Mouse (Mus musculus) urinary bladder, postnatal 36 days (tissue): ENCODE measurements around the gene Scyl3.
A peak's percentile ranks its signal among the peaks of the same experiment; 100 is the strongest.

Source experiments
- DNase-seq, 2 experiments: peaks; one replicate each; pipeline ENCODE4 v3.0.0; 2022; ENCODE audit warnings: low spot score in 2 of 2, mixed read lengths in 1 of 2

The Scyl3 gene

GRCm38 (mm10) chr1:163958036-163958435 is 29.1 kb downstream of the Scyl3 start:
- DNase-seq, result no peak

- no peak for DNase-seq
Observed at GRCm38 (mm10) chr1:163964008-163964689, 35.2 kb downstream of the Scyl3 start.

DNA sequence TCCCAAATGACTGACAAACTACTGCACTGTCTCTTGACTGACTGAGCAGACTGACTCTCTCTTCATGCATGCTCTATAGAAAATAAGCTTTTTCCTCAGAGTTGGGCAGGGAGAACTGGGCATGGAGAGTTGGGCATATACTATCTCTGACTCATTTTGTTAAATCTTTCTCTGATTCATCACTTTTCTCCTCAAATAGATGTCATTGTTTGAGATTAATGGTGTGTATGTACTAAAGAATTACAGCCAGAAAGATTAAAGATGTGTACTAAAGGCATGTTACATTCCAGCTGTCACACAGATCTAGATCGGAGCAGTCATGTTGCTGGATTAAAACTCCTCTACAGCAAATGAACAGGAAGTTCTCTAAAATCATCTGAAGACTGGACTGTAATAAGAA is 45.6 kb downstream of the Scyl3 start:
- no peak for DNase-seq

DNA sequence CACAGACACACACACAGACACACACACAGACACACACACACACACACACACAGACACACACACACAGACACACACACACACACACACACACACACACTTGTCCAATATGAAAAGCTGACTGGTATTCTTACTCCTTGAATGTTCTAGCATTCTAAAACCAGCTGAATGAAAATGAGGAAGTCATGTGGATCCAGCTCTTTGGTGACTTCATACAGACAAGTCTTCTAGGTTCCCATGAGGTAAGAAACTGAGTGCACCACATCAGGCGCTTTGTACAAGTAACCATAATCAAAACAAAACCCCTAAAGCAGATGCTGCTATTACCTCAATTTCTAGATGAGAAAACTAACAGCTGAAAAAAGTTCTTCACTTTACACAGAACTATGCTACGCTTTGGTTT is 46.2 kb downstream of the Scyl3 start:
- DNase-seq, result no peak

GRCm38 (mm10) chr1:163976515-163976914 is 47.6 kb downstream of the Scyl3 start:
- no peak for DNase-seq

DNA sequence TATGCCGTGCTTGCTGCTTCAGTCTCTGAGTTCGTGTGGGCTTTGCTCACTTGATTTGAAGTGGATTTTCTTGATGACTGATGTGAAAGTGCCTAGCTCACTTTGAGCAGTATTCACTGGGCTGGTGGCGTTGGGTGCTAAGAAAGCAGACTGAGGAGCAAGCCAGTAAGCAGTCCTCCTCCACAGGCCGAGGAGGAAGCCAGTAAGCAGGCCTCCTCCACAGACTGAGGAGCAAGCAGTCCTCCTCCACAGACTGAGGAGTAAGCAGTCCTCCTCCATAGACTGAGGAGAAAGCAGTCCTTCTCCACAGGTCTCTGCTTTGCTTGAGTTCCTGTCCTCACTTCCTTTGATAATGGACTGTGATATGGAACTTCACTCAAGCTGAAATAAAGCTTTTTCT is 63.5 kb downstream of the Scyl3 start:
- DNase-seq, result no peak

DNA sequence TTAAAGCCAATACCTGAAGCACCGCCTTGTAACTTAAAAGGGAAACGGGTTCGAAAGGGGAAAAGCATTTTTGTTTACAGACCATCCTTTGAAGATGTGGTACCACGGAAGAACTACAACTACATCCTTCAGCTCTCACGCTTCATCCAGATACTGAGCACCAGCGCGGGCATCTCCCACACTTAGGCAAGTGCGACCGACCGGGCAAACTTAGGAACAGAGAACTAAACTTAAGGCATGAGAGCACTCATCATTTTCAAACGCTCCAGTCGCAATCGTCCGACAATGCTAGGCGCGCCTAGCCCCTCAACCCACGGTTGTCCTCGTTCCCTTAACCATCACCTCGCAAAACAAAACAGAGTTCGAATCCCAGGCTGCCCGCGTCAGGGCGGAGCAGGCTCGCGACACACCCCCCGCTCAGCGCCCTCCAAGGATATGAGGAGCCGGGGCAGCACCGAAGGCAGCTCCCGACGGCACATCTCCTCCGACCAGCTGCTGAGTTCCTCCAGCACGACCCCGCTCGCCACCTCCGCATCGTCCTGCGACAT is 65.3 kb downstream of the Scyl3 start:
- no peak for DNase-seq

DNA sequence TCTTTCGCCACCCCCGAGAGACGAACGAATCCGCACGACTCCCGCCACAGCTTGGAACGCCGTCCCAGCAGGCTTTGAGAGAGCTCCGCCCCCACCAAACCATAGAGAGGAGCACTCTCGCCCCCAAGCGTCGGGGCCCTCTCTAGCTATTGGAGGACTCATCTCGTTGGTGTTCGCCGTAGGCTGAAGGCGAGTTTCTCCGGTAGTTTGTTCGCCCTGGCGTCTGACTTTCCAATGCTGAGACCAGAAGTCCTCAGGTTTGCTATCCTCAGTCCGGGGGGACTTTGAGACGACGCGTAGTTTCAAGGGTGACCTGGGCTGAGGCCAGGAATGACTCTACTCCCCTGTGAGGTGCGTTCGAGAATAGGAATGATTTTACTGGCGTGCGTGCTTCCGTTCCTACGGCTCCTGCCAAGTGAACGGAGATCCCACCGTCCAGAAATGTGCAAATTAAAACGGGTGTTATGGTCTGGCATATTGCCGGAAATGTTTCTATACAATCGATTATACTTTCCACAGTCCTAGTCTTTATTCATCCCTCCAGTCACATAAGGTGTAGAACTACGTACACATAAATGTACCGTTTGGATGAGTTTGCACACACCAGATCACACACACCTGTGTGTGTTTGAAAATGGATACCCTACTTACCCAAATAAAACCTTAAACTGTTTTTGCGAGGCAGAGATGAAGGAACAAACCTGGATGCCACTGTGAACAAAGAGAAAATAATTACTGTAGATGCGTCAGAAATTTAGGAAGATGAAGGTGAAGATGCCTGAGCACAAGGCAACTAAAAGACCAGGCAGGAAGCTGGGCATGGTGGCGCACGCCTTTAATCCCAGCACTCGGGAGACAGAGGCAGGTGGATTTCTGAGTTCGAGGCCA is 66.1 kb downstream of the Scyl3 start, which contains the start of the genes BC055324 and Mettl18:
Gene BC055324, minus strand, starts transcription at position 76 of the 888 bp plus-strand sequence.
Gene Mettl18, plus strand, starts transcription at position 169 of the 888 bp plus-strand sequence.
- peak; percentile 84 to 88 for DNase-seq

GRCm38 (mm10) chr1:163995609-163995913 is 66.7 kb downstream of the Scyl3 start:
- DNase-seq, result no peak

DNA sequence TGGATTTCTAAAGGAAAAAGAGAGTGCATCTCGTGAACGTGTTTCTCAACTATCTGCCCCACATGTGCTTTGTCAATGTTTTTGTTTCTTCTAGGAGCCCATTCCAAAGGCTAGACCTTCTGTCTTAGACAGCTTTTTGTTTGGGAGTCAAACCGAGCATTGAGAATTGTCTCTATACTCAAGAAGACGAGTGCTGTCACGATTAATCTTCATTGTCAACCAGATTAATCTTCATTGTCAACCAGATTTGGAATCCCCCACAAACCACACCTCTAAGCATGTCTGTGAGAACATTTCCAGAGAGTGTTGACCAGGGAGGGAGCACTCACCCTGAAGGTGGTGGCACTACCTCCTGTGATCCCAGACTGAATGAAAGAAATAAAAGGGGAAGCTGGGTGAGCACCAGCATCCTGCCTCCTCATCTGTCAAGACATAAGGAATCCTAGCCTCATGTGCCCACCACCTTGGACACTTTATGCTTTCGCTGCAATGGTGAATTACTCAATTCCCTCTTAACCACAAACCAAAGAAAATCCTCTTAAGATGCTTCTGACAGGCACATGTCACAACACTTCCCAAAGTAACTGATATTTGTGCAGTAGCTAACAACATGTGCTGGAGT is 73.0 kb downstream of the Scyl3 start:
- no peak for DNase-seq

- DNase-seq, result no peak
Observed at GRCm38 (mm10) chr1:164004311-164004710, 75.4 kb downstream of the Scyl3 start.
